Mouse (Mus musculus): ENCODE results near the gene Pepd. TPM values are rescaled to one million over a fixed set of nuclear protein-coding genes. Genes with fewer than 3 reads are reported as not detected.

The Pepd gene
- total and polyA plus RNA-seq, 3 experiments = 29.7 to 48.0 TPM; not detected in 1

GRCm38 (mm10) chr7:34971826-34972225 is 59.6 kb downstream of the Pepd start:
- no peak for DNase-seq (ENCODE audit: low read depth, low spot score)
- Histone ChIP-seq H3K9me3 (replicated peaks; ENCODE audit: insufficient read depth, low read length) (no peaks in the 10 kb centered on the region), H3K4me3 (ENCODE audit: control insufficient read depth in 1 of 2, insufficient read depth in 1 of 2, low read depth in 2 of 2, low read length in 2 of 2) (no peak overlapping the region), H3K4me1 (ENCODE audit: control insufficient read depth in 1 of 2, insufficient read depth in 2 of 2, low read length in 2 of 2) (peaks cover 0 to 10% of the 10 kb centered on the region in 2 experiments; a peak in 2 of 4 replicates), H3K27ac (ENCODE audit: control insufficient read depth, low read depth, low read length) (no peak overlapping the region), H3K9ac (ENCODE audit: control insufficient read depth, low read depth, low read length, poor library complexity, severe bottlenecking) (no peak overlapping the region), H3K27me3 (ENCODE audit: control insufficient read depth in 1 of 2, insufficient read depth in 2 of 2, low read length in 2 of 2) (no peaks in the 10 kb centered on the region), H3K36me3 (ENCODE audit: control insufficient read depth in 1 of 2, insufficient read depth in 2 of 2, low read length in 2 of 2) (no peaks in the 10 kb centered on the region), H3K79me2 (ENCODE audit: control insufficient read depth, insufficient read depth, low read length, poor library complexity) (no peaks in the 10 kb centered on the region)
- TF ChIP-seq E2F4 (IDR thresholded peaks at IDR 0.05; ENCODE audit: borderline replicate concordance, low read depth, low read length) (no peak), MAFK (IDR thresholded peaks at IDR 0.05; ENCODE audit: borderline replicate concordance, low read depth, low read length) (no peak), BHLHE40 (IDR thresholded peaks at IDR 0.05; ENCODE audit: borderline replicate concordance, low read depth, low read length) (no peak), MYC (IDR thresholded peaks at IDR 0.05; ENCODE audit: low read depth, low read length) (no peak), GATA1 (IDR thresholded peaks at IDR 0.05; ENCODE audit: low read depth, low read length) (no peak)

GRCm38 (mm10) chr7:34972990-34973440 is 60.8 kb downstream of the Pepd start:
- Histone ChIP-seq H3K27ac (ENCODE audit: control insufficient read depth, low read depth, low read length) (no peak overlapping the region), H3K9me3 (replicated peaks; ENCODE audit: insufficient read depth, low read length) (no peaks in the 10 kb centered on the region), H3K9ac (ENCODE audit: control insufficient read depth, low read depth, low read length, poor library complexity, severe bottlenecking) (no peak overlapping the region), H3K4me1 (ENCODE audit: control insufficient read depth in 1 of 2, insufficient read depth in 2 of 2, low read length in 2 of 2) (peaks cover 0 to 10% of the 10 kb centered on the region in 2 experiments; a peak in 2 of 4 replicates), H3K4me3 (ENCODE audit: control insufficient read depth in 1 of 2, insufficient read depth in 1 of 2, low read depth in 2 of 2, low read length in 2 of 2) (no peak overlapping the region), H3K36me3 (ENCODE audit: control insufficient read depth in 1 of 2, insufficient read depth in 2 of 2, low read length in 2 of 2) (no peaks in the 10 kb centered on the region), H3K27me3 (ENCODE audit: control insufficient read depth in 1 of 2, insufficient read depth in 2 of 2, low read length in 2 of 2) (no peaks in the 10 kb centered on the region), H3K79me2 (ENCODE audit: control insufficient read depth, insufficient read depth, low read length, poor library complexity) (no peaks in the 10 kb centered on the region)
- no peak for TF ChIP-seq POLR2A (IDR thresholded peaks at IDR 0.05; ENCODE audit: control insufficient read depth in 1 of 2, insufficient read depth in 1 of 2, low read depth in 1 of 2, low read length in 2 of 2, poor library complexity in 1 of 2)
- TF ChIP-seq SIN3A (IDR thresholded peaks at IDR 0.05; ENCODE audit: low read length) = no peak
- TF ChIP-seq ZMIZ1 (IDR thresholded peaks at IDR 0.05; ENCODE audit: low read depth, low read length) = no peak
- no peak for TF ChIP-seq TBP (IDR thresholded peaks at IDR 0.05; ENCODE audit: low read depth, low read length)
- no peak for TF ChIP-seq POLR2AphosphoS2 (IDR thresholded peaks at IDR 0.05; ENCODE audit: low read length)
- no peak for TF ChIP-seq NELFE (IDR thresholded peaks at IDR 0.05; ENCODE audit: low read depth, low read length)
- no peak for TF ChIP-seq TAL1 (IDR thresholded peaks at IDR 0.05; ENCODE audit: low read length)
- TF ChIP-seq MAX (IDR thresholded peaks at IDR 0.05; ENCODE audit: low read length) = no peak
- no peak for TF ChIP-seq MYC (IDR thresholded peaks at IDR 0.05; ENCODE audit: low read depth, low read length)
- no peak for TF ChIP-seq CHD2 (IDR thresholded peaks at IDR 0.05; ENCODE audit: low read length)
- no peak for TF ChIP-seq EP300 (IDR thresholded peaks at IDR 0.05; ENCODE audit: low read depth in 1 of 2, low read length in 2 of 2)
- no peak for TF ChIP-seq SMC3 (IDR thresholded peaks at IDR 0.05; ENCODE audit: low read depth, low read length)
- TF ChIP-seq CHD1 (IDR thresholded peaks at IDR 0.05; ENCODE audit: low read depth, low read length) = no peak
- TF ChIP-seq HCFC1 (IDR thresholded peaks at IDR 0.05; ENCODE audit: low read depth, low read length) = no peak
- DNase-seq (ENCODE audit: low read depth, low spot score) = no peak

Data from MEL (cell line).